Mouse (Mus musculus): ENCODE measurements around the gene Cdh3.

Cdh3 gene

GRCm38 (mm10) chr8:106510365-106510975 is at the start of gene Cdh3:
Gene Cdh3, plus strand, starts transcription at chr8:106510891.
- no peak for DNase-seq (ENCODE audit: low read depth, low spot score)

- DNase-seq (ENCODE audit: low read depth, low spot score), result no peak
These were observed 48.6 kb upstream of the Cdh3 start for GRCm38 (mm10) chr8:106462131-106462530.

GRCm38 (mm10) chr8:106463795-106464194 is 46.9 kb upstream of the Cdh3 start:
- DNase-seq (ENCODE audit: low read depth, low spot score), result no peak

- no peak for DNase-seq (ENCODE audit: low read depth, low spot score)
These were observed 41.2 kb upstream of the Cdh3 start for GRCm38 (mm10) chr8:106469485-106469884.

- DNase-seq (ENCODE audit: low read depth, low spot score), result no peak
These were observed 36.7 kb upstream of the Cdh3 start for GRCm38 (mm10) chr8:106474001-106474400.

- DNase-seq (ENCODE audit: low read depth, low spot score), result peak; percentile 27
These were observed 10.5 kb upstream of the Cdh3 start, which contains the start of gene 6030452D12Rik for GRCm38 (mm10) chr8:106500018-106500685. Gene 6030452D12Rik, plus strand, starts transcription at chr8:106500522.

GRCm38 (mm10) chr8:106504241-106504640 is 6.5 kb upstream of the Cdh3 start:
- DNase-seq (ENCODE audit: low read depth, low spot score), result no peak

- no peak for DNase-seq (ENCODE audit: low read depth, low spot score)
These were observed 5.2 kb upstream of the Cdh3 start for GRCm38 (mm10) chr8:106505328-106505965.

- peak; percentile 35 for DNase-seq (ENCODE audit: low read depth, low spot score)
These were observed 4.6 kb upstream of the Cdh3 start for GRCm38 (mm10) chr8:106506106-106506505.

GRCm38 (mm10) chr8:106507761-106508331 is 2.8 kb upstream of the Cdh3 start:
- peak; percentile 49 for DNase-seq (ENCODE audit: low read depth, low spot score)

GRCm38 (mm10) chr8:106508456-106508855 is 2.2 kb upstream of the Cdh3 start:
- no peak for DNase-seq (ENCODE audit: low read depth, low spot score)

GRCm38 (mm10) chr8:106509079-106509780 is 1.5 kb upstream of the Cdh3 start:
- DNase-seq (ENCODE audit: low read depth, low spot score), result no peak

- DNase-seq (ENCODE audit: low read depth, low spot score), result no peak
These were observed 392 bp downstream of the Cdh3 start for GRCm38 (mm10) chr8:106511065-106511501.

- DNase-seq (ENCODE audit: low read depth, low spot score), result no peak
These were observed 895 bp downstream of the Cdh3 start for GRCm38 (mm10) chr8:106511531-106512041.

GRCm38 (mm10) chr8:106512475-106513150 is 1.9 kb downstream of the Cdh3 start:
- no peak for DNase-seq (ENCODE audit: low read depth, low spot score)

GRCm38 (mm10) chr8:106515946-106516479 is 5.3 kb downstream of the Cdh3 start:
- no peak for DNase-seq (ENCODE audit: low read depth, low spot score)

- DNase-seq (ENCODE audit: low read depth, low spot score), result no peak
These were observed 5.9 kb downstream of the Cdh3 start for GRCm38 (mm10) chr8:106516581-106516980.

GRCm38 (mm10) chr8:106518763-106519162 is 8.1 kb downstream of the Cdh3 start:
- no peak for DNase-seq (ENCODE audit: low read depth, low spot score)

GRCm38 (mm10) chr8:106520578-106520977 is 9.9 kb downstream of the Cdh3 start:
- no peak for DNase-seq (ENCODE audit: low read depth, low spot score)

GRCm38 (mm10) chr8:106521845-106522244 is 11.2 kb downstream of the Cdh3 start:
- no peak for DNase-seq (ENCODE audit: low read depth, low spot score)

GRCm38 (mm10) chr8:106526725-106527124 is 16.0 kb downstream of the Cdh3 start:
- DNase-seq (ENCODE audit: low read depth, low spot score), result no peak

Data from brain, adult 2 months (tissue).